Mouse (Mus musculus) testis, adult 2 months (tissue): ENCODE results near the gene Myo10.

Experiments used
- CTCF ChIP-seq: fragments of 200-500 bp; IDR thresholded peaks from 2 replicates; pipeline ENCODE4 v1.5.1; 2012; ENCODE audit warnings: low read depth, mild to moderate bottlenecking, inconsistent platforms, low read length, moderate library complexity; ENCODE audit not compliant: control insufficient read depth, insufficient read depth, insufficient replicate concordance
- POLR2A ChIP-seq: fragments of 200-500 bp; IDR thresholded peaks from 2 replicates; pipeline ENCODE4 v1.6.1; 2012; ENCODE audit warnings: low read depth, mild to moderate bottlenecking, inconsistent platforms, low read length, moderate library complexity; ENCODE audit not compliant: control insufficient read depth

DNA sequence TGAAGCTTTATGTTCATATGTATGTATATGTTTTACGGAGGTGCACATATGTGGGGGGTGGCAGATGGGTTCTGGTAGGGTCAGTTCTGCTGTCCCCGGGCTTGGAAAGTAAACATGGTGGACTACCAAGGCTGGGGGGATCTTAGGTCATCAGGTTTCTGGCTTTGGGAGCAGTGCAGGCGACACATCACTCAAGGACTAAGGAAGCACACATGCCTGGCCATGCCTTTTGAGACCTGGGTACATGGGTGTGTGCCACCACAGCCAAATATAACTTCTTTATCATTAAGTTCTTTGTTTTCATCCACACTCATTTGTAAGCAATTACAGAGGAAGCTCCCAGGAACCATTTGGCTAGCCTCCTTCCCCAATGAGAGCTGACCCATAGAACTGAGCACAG is 72.9 kb downstream of the Myo10 start:
- no peak for TF ChIP-seq CTCF
- TF ChIP-seq POLR2A = no peak
